Mouse (Mus musculus): ENCODE measurements around the gene Foxn3.

DNA sequence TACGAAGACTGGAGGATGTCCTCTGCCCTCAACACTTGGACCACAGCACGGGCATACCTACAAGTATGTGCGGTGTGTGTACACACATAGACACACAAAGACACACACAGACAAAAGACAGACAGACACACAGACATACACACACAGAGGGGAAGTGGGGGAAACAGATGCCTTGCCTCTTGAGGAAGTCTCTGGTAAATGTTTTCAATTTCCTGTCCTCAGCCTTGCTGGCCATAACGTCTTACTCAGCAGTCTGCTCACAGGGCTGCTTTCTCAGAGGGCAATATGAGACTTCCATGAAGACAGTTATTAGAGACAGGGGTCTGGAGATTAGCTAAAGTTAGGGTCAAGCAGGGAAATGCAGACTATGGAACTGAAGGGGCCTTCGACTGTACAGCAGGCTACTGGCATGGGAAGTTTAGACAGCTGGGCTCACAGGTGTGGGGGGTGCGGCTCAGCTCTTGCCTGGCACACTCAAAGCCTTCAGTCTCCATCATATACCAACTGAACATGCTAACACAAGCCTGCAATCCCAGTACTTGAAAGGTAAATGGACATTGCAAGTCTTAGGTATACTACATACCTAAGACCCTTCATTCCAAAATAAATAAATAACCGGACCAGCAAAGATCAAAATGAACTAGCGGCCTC, 278.8 kb downstream of the Foxn3 start:
- TF ChIP-seq POLR2A (IDR thresholded peaks at IDR 0.05; ENCODE audit: borderline replicate concordance, extremely low read depth, insufficient read depth, insufficient read length, poor library complexity, severe bottlenecking) (no peak), CTCF (IDR thresholded peaks at IDR 0.05; ENCODE audit: borderline replicate concordance, extremely low read depth, insufficient read depth, insufficient read length) (no peak)
